Mouse (Mus musculus): ENCODE data around the gene Pex19.

Gene Pex19

DNA sequence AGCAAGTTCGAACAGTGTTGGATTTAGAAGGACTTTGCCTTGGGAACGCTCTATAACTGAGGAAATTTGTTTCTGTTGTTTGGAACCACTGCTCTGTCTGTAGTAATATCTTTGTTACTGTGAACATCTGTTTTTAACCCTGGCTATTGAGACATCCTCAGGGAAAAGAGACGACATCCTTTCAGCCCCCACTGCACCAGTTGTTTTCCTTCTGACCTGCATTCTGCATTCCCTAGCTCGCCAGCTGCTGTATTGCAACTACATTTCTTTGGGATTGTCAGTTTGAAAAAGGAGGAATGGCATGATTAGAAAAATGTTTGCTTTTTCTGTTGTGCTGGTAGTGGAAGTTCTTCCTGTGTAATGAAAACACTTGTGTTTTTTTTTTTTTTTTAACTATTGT is 54.3 kb downstream of the Pex19 start:
- DNase-seq (ENCODE audit: extremely low spot score, low read depth, low spot score), result no peak

DNA sequence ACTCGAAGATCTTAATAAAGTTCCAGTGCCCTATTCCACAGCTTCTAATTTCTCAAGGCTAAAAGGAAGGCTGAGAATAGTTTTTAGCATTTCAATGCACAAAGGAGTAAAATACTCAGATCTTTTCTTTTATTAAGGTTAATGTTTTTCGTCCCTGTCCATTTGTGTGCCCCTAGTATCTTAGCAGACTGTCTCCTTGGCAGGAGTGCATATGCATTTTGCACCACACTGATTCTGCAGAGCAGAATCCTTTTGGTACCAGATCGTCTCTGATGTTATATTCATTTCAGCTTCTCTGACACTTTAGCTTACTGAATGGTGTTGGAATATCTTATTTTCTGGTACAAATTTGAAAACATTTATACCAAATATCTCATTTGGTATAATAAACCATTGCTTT is 55.2 kb downstream of the Pex19 start:
- DNase-seq (ENCODE audit: extremely low spot score, low read depth, low spot score), result no peak

GRCm38 (mm10) chr1:172183056-172183455 is 56.5 kb downstream of the Pex19 start:
- DNase-seq (ENCODE audit: extremely low spot score, low read depth, low spot score), result no peak

DNA sequence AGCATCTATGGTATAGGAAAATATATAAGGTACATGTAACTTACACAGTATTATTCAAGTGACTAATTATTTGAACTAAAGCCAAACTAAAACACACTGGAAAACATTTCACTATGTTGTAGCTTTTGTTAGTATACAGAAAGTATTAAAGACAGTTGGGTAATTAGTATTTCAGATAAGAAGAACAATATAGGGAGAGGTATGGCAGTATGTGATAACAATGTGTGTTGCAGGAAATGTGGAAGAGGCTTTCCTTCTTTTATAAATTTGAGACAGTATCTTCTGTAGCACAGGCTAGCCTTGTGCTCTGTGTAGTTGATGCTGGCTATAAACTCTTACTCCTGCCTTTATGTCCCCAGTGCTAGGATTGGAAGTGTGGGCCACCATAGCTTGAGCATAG is 57.4 kb downstream of the Pex19 start:
- DNase-seq (ENCODE audit: extremely low spot score, low read depth, low spot score), result no peak
